Mouse (Mus musculus): ENCODE measurements around the gene H2-M10.3. TPM values are rescaled to one million over a fixed set of nuclear protein-coding genes. Genes with fewer than 3 reads are reported as not detected.

Gene H2-M10.3
- total and polyA plus RNA-seq, 3 experiments: not detected

DNA sequence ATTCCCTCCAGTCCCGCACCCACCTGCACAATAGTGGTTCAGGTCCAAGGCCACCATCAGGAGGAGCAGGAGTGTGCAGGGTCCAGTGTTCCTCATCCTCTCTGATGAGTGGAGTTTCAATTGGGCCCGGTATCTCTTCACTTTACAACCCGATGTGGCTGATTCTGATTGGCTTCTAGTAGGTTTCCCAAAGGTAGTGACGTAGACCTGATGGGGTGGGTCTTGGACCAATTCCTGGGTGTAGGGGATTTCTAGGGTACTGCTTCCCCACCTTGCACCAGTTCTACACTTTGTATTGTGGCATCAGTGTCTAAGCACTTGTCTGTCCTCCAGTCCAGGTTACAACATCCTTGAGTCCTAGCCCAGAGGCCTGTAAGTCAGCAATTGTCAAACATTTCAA is 42.2 kb downstream of the H2-M10.3 start, which contains the start of gene H2-M10.1 (continued):
- TF ChIP-seq TBP (IDR thresholded peaks at IDR 0.05; ENCODE audit: low read depth, low read length) (no peak), SIN3A (IDR thresholded peaks at IDR 0.05; ENCODE audit: low read length) (no peak), MAFK (IDR thresholded peaks at IDR 0.05; ENCODE audit: borderline replicate concordance, low read depth, low read length) (no peak), MAX (IDR thresholded peaks at IDR 0.05; ENCODE audit: low read length) (no peak)

- Histone ChIP-seq H3K9me3 (replicated peaks; ENCODE audit: insufficient read depth, low read length) (no peaks in the 10 kb centered on the region), H3K27me3 (ENCODE audit: control insufficient read depth in 1 of 2, insufficient read depth in 2 of 2, low read length in 2 of 2) (peaks cover 0 to 7% of the 10 kb centered on the region in 2 experiments; a peak in 2 of 4 replicates), H3K79me2 (ENCODE audit: control insufficient read depth, insufficient read depth, low read length, poor library complexity) (no peaks in the 10 kb centered on the region), H3K4me3 (ENCODE audit: control insufficient read depth in 1 of 2, insufficient read depth in 1 of 2, low read depth in 2 of 2, low read length in 2 of 2) (no peak overlapping the region), H3K4me1 (ENCODE audit: control insufficient read depth in 1 of 2, insufficient read depth in 2 of 2, low read length in 2 of 2) (no peaks in the 10 kb centered on the region), H3K9ac (ENCODE audit: control insufficient read depth, low read depth, low read length, poor library complexity, severe bottlenecking) (no peak overlapping the region), H3K36me3 (ENCODE audit: control insufficient read depth in 1 of 2, insufficient read depth in 2 of 2, low read length in 2 of 2) (no peaks in the 10 kb centered on the region), H3K27ac (ENCODE audit: control insufficient read depth, low read depth, low read length) (no peak overlapping the region)
- no peak for DNase-seq (ENCODE audit: low read depth, low spot score)
- TF ChIP-seq ZC3H11A (IDR thresholded peaks at IDR 0.05; ENCODE audit: low read depth, low read length): no peak
- no peak for TF ChIP-seq ZMIZ1 (IDR thresholded peaks at IDR 0.05; ENCODE audit: low read depth, low read length)
- TF ChIP-seq POLR2AphosphoS5 (IDR thresholded peaks at IDR 0.05; ENCODE audit: borderline replicate concordance, low read depth, low read length): no peak
- TF ChIP-seq USF1 (IDR thresholded peaks at IDR 0.05; ENCODE audit: low read depth, low read length): no peak
Observed at GRCm38 (mm10) chr17:36315689-36316253, 52.4 kb downstream of the H2-M10.3 start.

- peaks cover 0 to 7% of the 10 kb centered on the region in 2 experiments; a peak in 2 of 4 replicates for H3K27me3 ChIP-seq (ENCODE audit: control insufficient read depth in 1 of 2, insufficient read depth in 2 of 2, low read length in 2 of 2)
- no peak for TF ChIP-seq USF2 (IDR thresholded peaks at IDR 0.05; ENCODE audit: borderline replicate concordance in 1 of 2, insufficient read depth in 1 of 2, low read depth in 1 of 2, low read length in 2 of 2)
- no peak for TF ChIP-seq ETS1 (IDR thresholded peaks at IDR 0.05; ENCODE audit: low read depth, low read length)
- no peak for TF ChIP-seq NELFE (IDR thresholded peaks at IDR 0.05; ENCODE audit: low read depth, low read length)
- no peak for TF ChIP-seq UBTF (IDR thresholded peaks at IDR 0.05; ENCODE audit: borderline replicate concordance, insufficient read depth, low read depth, low read length)
- no peak for TF ChIP-seq POLR2A (IDR thresholded peaks at IDR 0.05; ENCODE audit: control insufficient read depth in 1 of 2, insufficient read depth in 1 of 2, low read depth in 1 of 2, low read length in 2 of 2, poor library complexity in 1 of 2)
- TF ChIP-seq SIN3A (IDR thresholded peaks at IDR 0.05; ENCODE audit: low read length): no peak
- no peak for TF ChIP-seq E2F4 (IDR thresholded peaks at IDR 0.05; ENCODE audit: borderline replicate concordance, low read depth, low read length)
- TF ChIP-seq MEF2A (IDR thresholded peaks at IDR 0.05; ENCODE audit: extremely low read depth, insufficient replicate concordance, low read depth, low read length, poor library complexity, severe bottlenecking): no peak
- TF ChIP-seq MAFK (IDR thresholded peaks at IDR 0.05; ENCODE audit: borderline replicate concordance, low read depth, low read length): no peak
- TF ChIP-seq GATA1 (IDR thresholded peaks at IDR 0.05; ENCODE audit: low read depth, low read length): no peak
- no peak for TF ChIP-seq CHD2 (IDR thresholded peaks at IDR 0.05; ENCODE audit: low read length)
- no peak for TF ChIP-seq ELF1 (IDR thresholded peaks at IDR 0.05; ENCODE audit: low read depth, low read length)
- TF ChIP-seq TCF12 (IDR thresholded peaks at IDR 0.05; ENCODE audit: low read depth, low read length): no peak
- TF ChIP-seq BHLHE40 (IDR thresholded peaks at IDR 0.05; ENCODE audit: borderline replicate concordance, low read depth, low read length): no peak
- no peak for TF ChIP-seq ZKSCAN1 (IDR thresholded peaks at IDR 0.05; ENCODE audit: low read depth, low read length)
- TF ChIP-seq POLR2AphosphoS2 (IDR thresholded peaks at IDR 0.05; ENCODE audit: low read length): no peak
- TF ChIP-seq KAT2A (conservative IDR thresholded peaks at IDR 0.05; ENCODE audit: low read depth, low read length): no peak
- no peak overlapping the region for H3K9ac ChIP-seq (ENCODE audit: control insufficient read depth, low read depth, low read length, poor library complexity, severe bottlenecking)
- no peak overlapping the region for H3K4me3 ChIP-seq (ENCODE audit: control insufficient read depth in 1 of 2, insufficient read depth in 1 of 2, low read depth in 2 of 2, low read length in 2 of 2)
- no peak overlapping the region for H3K27ac ChIP-seq (ENCODE audit: control insufficient read depth, low read depth, low read length)
- H3K79me2 ChIP-seq (ENCODE audit: control insufficient read depth, insufficient read depth, low read length, poor library complexity): no peaks in the 10 kb centered on the region
- no peak for DNase-seq (ENCODE audit: low read depth, low spot score)
- H3K9me3 ChIP-seq (replicated peaks; ENCODE audit: insufficient read depth, low read length): no peaks in the 10 kb centered on the region
- no peaks in the 10 kb centered on the region for H3K36me3 ChIP-seq (ENCODE audit: control insufficient read depth in 1 of 2, insufficient read depth in 2 of 2, low read length in 2 of 2)
- no peaks in the 10 kb centered on the region for H3K4me1 ChIP-seq (ENCODE audit: control insufficient read depth in 1 of 2, insufficient read depth in 2 of 2, low read length in 2 of 2)
Observed at GRCm38 (mm10) chr17:36315041-36315688, 53.1 kb downstream of the H2-M10.3 start.

Data from MEL (cell line).